Mouse (Mus musculus): Measurements from ENCODE around the gene Npsr1. TPM values are rescaled to one million over a fixed set of nuclear protein-coding genes. Genes with fewer than 3 reads are reported as not detected.

The Npsr1 gene
- total RNA-seq (2021) = not detected
- polyA plus RNA-seq (2012; rRNA removed) = not detected in 2 replicates
- long read RNA-seq = 0 reads

DNA sequence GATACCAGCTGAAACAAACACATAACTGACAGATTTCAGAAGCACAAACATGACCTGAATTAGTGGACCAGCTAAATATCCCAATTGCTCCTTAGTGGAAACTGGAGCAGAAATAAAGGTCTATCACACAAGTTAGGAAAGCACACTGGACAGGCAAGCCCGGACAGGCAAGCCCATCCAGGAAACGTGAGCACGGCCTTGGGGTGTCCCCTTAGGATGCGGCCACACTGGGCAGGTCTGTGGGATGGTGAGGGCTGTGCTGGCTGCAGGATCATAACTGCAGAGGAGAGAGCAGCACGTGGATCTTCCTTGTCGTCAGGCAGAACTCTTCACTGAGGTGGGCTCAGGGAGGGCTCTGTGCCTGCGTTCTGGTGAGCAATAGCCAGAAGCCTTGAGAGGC, at the start of gene Npsr1:
Npsr1 (plus strand) TSS at position 301 of the 400 bp plus-strand sequence.
- no peak within 1 kb of the TSS for H3K27ac ChIP-seq
- no peaks in the 10 kb centered on the region for H3K79me2 ChIP-seq (replicated peaks; ENCODE audit: control insufficient read depth, insufficient read depth, low read length)
- no peaks in the 10 kb centered on the region for H3K4me1 ChIP-seq (ENCODE audit: control insufficient read depth, insufficient read depth, low read length)
- 71% methylated on average over 7 of the region's 7 CpGs for WGBS
- intact Hi-C loops (cut with DNase I) = no loop called here
- TF ChIP-seq POLR2A (IDR thresholded peaks at IDR 0.05; ENCODE audit: insufficient read depth, low read depth, low read length) = no peak
- TF ChIP-seq CTCF (IDR thresholded peaks at IDR 0.05) = no peak
- TF ChIP-seq EP300 (IDR thresholded peaks at IDR 0.05; ENCODE audit: insufficient read depth, low read depth, low read length) = no peak
- no peak within 1 kb of the TSS for H3K9ac ChIP-seq (ENCODE audit: low read depth, low read length)
- no peaks in the 10 kb centered on the region for H3K36me3 ChIP-seq (ENCODE audit: control insufficient read depth, insufficient read depth, low read length)
- H3K27me3 ChIP-seq (ENCODE audit: control insufficient read depth, insufficient read depth, low read length) = no peaks in the 10 kb centered on the region
- H3K4me3 ChIP-seq = no peak within 1 kb of the TSS
- no peak for DNase-seq

DNA sequence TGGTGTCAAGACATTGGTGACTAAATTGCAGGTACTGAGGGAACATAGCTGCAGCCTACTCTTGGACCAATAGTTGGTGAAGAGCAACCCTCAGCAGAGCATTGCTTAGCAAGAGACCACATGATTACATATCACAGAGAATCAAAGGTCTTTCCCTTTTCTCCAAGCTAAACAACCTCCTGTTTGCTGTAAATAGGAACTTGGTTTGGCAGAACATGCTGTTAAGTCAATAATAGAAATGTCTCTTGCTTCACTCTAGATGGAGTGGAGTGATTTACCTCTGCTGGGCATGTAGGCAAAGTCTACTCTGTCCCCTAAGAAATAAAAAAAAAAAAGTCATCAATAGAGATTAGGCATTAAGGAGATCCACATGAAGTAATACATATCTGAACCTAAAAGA, 46.3 kb upstream of the Npsr1 start:
- no peak overlapping the region for H3K27ac ChIP-seq
- DNase-seq = no peak
- intact Hi-C loops (cut with DNase I) = no loop called here
- H3K4me3 ChIP-seq = no peak overlapping the region
- no peaks in the 10 kb centered on the region for H3K27me3 ChIP-seq (ENCODE audit: control insufficient read depth, insufficient read depth, low read length)
- no peak overlapping the region for H3K9ac ChIP-seq (ENCODE audit: low read depth, low read length)
- no peak for TF ChIP-seq CTCF (IDR thresholded peaks at IDR 0.05)
- no peak for TF ChIP-seq POLR2A (IDR thresholded peaks at IDR 0.05; ENCODE audit: insufficient read depth, low read depth, low read length)
- TF ChIP-seq EP300 (IDR thresholded peaks at IDR 0.05; ENCODE audit: insufficient read depth, low read depth, low read length) = no peak
- no peaks in the 10 kb centered on the region for H3K4me1 ChIP-seq (ENCODE audit: control insufficient read depth, insufficient read depth, low read length)
- no peaks in the 10 kb centered on the region for H3K79me2 ChIP-seq (replicated peaks; ENCODE audit: control insufficient read depth, insufficient read depth, low read length)
- no peaks in the 10 kb centered on the region for H3K36me3 ChIP-seq (ENCODE audit: control insufficient read depth, insufficient read depth, low read length)

DNA sequence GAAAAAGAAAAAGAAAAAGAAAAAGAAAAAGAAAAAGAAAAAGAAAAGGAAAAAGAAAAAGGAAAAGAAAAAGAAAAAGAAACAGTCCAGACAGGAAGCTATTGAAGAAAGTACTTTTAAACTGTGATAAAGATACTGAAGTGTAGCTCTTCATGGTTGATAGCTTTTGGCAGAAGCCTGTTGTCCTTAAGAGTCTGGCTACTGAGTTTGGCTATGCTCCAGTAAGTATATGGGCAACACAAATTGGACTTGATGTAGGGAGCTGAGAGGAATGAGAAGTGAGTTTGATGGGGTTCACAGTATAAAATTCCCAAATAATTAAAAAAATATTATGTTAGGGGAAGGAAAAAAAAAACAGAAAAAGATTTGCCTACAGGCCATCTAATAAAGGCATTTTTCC, 34.5 kb upstream of the Npsr1 start:
- no peak overlapping the region for H3K4me3 ChIP-seq
- intact Hi-C loops (cut with DNase I) = no loop called here
- no peaks in the 10 kb centered on the region for H3K79me2 ChIP-seq (replicated peaks; ENCODE audit: control insufficient read depth, insufficient read depth, low read length)
- H3K36me3 ChIP-seq (ENCODE audit: control insufficient read depth, insufficient read depth, low read length) = no peaks in the 10 kb centered on the region
- H3K27ac ChIP-seq = no peak overlapping the region
- no peaks in the 10 kb centered on the region for H3K27me3 ChIP-seq (ENCODE audit: control insufficient read depth, insufficient read depth, low read length)
- H3K9ac ChIP-seq (ENCODE audit: low read depth, low read length) = no peak overlapping the region
- H3K4me1 ChIP-seq (ENCODE audit: control insufficient read depth, insufficient read depth, low read length) = no peaks in the 10 kb centered on the region
- TF ChIP-seq POLR2A (IDR thresholded peaks at IDR 0.05; ENCODE audit: insufficient read depth, low read depth, low read length) = no peak
- TF ChIP-seq CTCF (IDR thresholded peaks at IDR 0.05) = no peak
- TF ChIP-seq EP300 (IDR thresholded peaks at IDR 0.05; ENCODE audit: insufficient read depth, low read depth, low read length) = no peak
- no peak for DNase-seq

DNA sequence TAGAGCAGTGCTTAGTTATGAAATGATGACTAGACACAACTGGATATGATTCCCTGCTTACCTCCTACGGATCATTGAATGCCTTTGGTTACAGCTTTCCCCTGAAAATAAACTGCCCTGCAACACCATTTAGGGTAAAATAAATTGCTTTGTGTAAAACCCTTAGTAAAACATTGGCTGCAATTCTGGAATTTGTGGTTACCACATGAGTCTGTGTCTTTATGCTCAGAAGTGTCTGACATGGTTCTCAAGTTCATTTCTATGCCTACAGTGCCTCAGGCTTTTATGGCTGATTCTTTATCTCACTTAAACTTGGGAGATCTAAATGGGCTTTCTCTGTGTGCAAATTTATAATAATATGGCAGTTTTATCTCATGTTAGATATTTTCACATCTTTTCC, 26.1 kb upstream of the Npsr1 start:
- TF ChIP-seq EP300 (IDR thresholded peaks at IDR 0.05; ENCODE audit: insufficient read depth, low read depth, low read length) (no peak), POLR2A (IDR thresholded peaks at IDR 0.05; ENCODE audit: insufficient read depth, low read depth, low read length) (no peak), CTCF (IDR thresholded peaks at IDR 0.05) (no peak)
- Histone ChIP-seq H3K79me2 (replicated peaks; ENCODE audit: control insufficient read depth, insufficient read depth, low read length) (no peaks in the 10 kb centered on the region), H3K4me1 (ENCODE audit: control insufficient read depth, insufficient read depth, low read length) (no peaks in the 10 kb centered on the region), H3K27ac (no peak overlapping the region), H3K4me3 (no peak overlapping the region), H3K36me3 (ENCODE audit: control insufficient read depth, insufficient read depth, low read length) (no peaks in the 10 kb centered on the region), H3K9ac (ENCODE audit: low read depth, low read length) (no peak overlapping the region), H3K27me3 (ENCODE audit: control insufficient read depth, insufficient read depth, low read length) (no peaks in the 10 kb centered on the region)
- DNase-seq = no peak
- WGBS = 74% methylated on average over 1 of the region's 1 CpGs
- intact Hi-C loops (cut with DNase I) = no loop called here

DNA sequence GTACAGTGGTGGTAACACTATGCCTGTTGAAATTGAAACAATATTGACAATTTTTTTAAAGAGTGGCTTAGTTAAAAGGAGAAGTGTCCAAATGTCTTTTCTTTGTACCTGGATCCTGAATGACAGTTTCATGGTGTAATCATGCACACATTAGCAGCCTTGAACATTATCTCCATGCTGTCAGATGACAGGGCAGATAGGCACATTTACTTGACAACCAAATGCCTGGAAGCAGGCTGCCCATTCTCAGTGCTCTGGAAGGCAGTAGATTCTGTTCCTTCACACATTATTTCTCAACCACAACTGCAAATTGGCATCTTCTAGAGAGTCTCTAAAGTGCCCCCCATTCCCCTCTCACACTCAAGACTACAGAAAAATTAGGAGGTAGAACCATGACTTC, 20.2 kb upstream of the Npsr1 start:
- H3K9ac ChIP-seq (ENCODE audit: low read depth, low read length) = no peak overlapping the region
- no peak for DNase-seq
- TF ChIP-seq POLR2A (IDR thresholded peaks at IDR 0.05; ENCODE audit: insufficient read depth, low read depth, low read length) (no peak), CTCF (IDR thresholded peaks at IDR 0.05) (no peak), EP300 (IDR thresholded peaks at IDR 0.05; ENCODE audit: insufficient read depth, low read depth, low read length) (no peak)
- no peaks in the 10 kb centered on the region for H3K4me1 ChIP-seq (ENCODE audit: control insufficient read depth, insufficient read depth, low read length)
- H3K36me3 ChIP-seq (ENCODE audit: control insufficient read depth, insufficient read depth, low read length) = no peaks in the 10 kb centered on the region
- no peak overlapping the region for H3K4me3 ChIP-seq
- H3K79me2 ChIP-seq (replicated peaks; ENCODE audit: control insufficient read depth, insufficient read depth, low read length) = no peaks in the 10 kb centered on the region
- no peak overlapping the region for H3K27ac ChIP-seq
- intact Hi-C loops (cut with DNase I) = no loop called here
- no peaks in the 10 kb centered on the region for H3K27me3 ChIP-seq (ENCODE audit: control insufficient read depth, insufficient read depth, low read length)

DNA sequence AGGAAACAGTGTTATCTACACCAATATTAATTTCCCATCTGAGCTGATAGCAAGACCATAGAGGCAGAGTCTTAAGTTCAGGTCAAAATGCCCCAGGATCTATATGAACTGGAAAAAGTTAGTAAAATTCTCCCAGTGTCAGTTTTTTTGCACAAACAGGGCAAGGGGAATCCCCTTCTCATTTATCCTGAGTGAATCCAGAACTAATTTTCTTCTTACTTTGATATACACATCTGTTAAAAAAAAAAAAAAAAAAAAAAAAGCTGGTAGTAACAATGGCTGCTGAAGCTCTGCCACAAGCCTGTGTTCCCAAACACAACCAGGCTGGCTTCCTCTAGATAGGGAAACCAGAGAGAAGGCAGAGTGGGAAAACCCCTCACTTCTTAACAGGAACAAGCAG, 5.9 kb upstream of the Npsr1 start:
- TF ChIP-seq POLR2A (IDR thresholded peaks at IDR 0.05; ENCODE audit: insufficient read depth, low read depth, low read length) = no peak
- no peak for TF ChIP-seq CTCF (IDR thresholded peaks at IDR 0.05)
- no peak for TF ChIP-seq EP300 (IDR thresholded peaks at IDR 0.05; ENCODE audit: insufficient read depth, low read depth, low read length)
- intact Hi-C loops (cut with DNase I) = no loop called here
- H3K4me3 ChIP-seq = no peak overlapping the region
- H3K4me1 ChIP-seq (ENCODE audit: control insufficient read depth, insufficient read depth, low read length) = no peaks in the 10 kb centered on the region
- H3K79me2 ChIP-seq (replicated peaks; ENCODE audit: control insufficient read depth, insufficient read depth, low read length) = no peaks in the 10 kb centered on the region
- no peak overlapping the region for H3K9ac ChIP-seq (ENCODE audit: low read depth, low read length)
- no peak overlapping the region for H3K27ac ChIP-seq
- H3K36me3 ChIP-seq (ENCODE audit: control insufficient read depth, insufficient read depth, low read length) = no peaks in the 10 kb centered on the region
- DNase-seq = no peak
- no peaks in the 10 kb centered on the region for H3K27me3 ChIP-seq (ENCODE audit: control insufficient read depth, insufficient read depth, low read length)

Data from heart, adult 2 months (tissue).